Mouse (Mus musculus) G1E-ER4 (cell line): ENCODE measurements around the gene Zpbp. TPM values are rescaled to one million over a fixed set of nuclear protein-coding genes. Genes with fewer than 3 reads are reported as not detected.

Experiments
- GATA1 ChIP-seq: IDR thresholded peaks from one replicate; pipeline ENCODE4 v1.8.0; 2012; ENCODE audit warnings: low read length, inconsistent platforms
- polyA plus RNA-seq: library from polyadenylated mRNA; stranded (reverse); fragments of >175 nt; gene quantifications from 2 replicates; pipeline ENCODE4 v1.2.3, GENCODE M21; 2012

Gene Zpbp
- polyA plus RNA-seq: 0.21 and 0.53 TPM in 2 replicates

DNA sequence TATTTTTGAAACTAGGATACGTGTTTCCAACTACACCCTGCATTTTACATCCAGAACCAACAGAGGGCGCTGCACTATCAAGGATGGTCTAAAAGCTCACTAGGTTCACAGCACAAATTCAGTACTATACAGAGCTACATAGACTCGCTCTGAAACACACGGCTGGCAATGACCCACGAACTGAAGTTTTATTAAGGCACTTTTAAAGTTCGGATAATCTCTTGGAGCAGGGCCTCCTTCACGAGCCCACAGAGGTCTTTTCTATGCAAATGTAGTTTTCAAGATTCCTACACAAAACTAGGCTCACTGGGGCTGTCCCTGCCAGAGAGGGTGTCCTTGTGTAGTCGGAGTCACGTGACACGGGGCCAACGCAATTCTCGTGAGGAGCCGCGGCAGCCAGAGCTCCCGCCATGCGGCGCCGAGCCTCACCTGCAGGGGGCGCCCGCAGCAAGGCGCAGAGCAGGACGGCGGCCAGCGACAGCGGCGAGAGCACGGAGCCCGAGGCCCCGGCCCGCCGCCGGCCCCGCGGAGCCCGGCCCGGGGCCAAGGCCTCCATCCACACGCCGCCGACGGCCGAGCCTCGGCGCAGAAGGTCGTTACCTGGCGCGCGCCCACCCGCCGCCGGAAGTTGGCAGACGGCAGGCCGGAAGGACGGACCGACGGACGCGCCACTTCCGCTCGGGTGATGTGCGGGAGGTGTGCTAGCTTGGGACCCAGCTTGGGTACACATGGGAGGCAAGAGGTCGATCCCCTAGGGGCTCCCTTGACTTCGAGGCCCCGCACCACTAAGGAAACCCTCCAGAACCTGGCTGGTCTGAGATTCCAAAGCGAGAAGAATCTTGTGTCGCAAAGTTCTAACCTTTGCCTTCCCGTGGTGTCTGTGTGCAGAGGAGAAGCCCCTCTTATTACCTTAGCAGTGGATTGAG, at the start of gene Zpbp, which contains the start of gene Spata48:
TSS of gene Zpbp (minus strand) at position 774 of the 926 bp plus-strand sequence.
TSS of gene Spata48 (plus strand) at position 460 of the 926 bp plus-strand sequence.
- no peak for TF ChIP-seq GATA1

DNA sequence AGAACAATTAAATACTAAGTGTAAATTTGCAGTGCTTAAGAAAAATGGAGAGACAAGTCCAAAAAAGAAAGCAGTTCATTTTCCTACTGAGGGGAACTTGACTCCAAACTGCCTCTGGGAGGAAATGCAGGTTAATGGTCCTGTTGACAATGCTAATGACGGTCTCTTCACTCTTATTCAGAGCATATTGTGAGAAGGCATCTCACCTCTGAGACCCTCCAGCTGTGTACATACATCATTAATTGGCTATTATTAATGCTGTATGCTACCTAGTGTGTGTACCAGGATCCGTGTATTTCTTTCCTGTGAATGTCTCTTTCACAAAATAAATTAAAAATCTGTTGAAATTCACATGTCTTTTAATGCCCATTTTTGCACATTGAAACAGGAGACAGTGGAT, 47.2 kb upstream of the Zpbp start:
- no peak for TF ChIP-seq GATA1

GRCm38 (mm10) chr11:11506187-11506586, 44.0 kb upstream of the Zpbp start:
- no peak for TF ChIP-seq GATA1

DNA sequence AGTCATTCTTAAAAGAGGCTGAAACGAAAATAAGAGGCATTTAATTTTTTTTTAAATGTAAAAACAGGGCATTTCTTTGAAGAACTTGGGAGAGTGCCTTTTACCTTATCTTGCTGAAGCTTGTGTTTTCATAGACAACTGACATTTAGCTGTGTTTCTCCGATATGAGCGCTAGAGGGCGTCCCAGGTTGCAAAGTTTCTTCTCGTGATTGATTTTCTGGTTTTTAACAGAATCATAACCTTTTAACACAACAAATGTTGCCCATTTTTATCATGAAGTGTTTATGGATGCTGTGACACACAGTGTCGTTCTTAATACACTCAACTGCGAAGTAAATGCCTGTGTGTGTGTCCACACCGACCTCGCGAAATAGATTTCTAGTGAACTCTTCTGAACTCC, 37.7 kb upstream of the Zpbp start:
- TF ChIP-seq GATA1: no peak

- TF ChIP-seq GATA1: no peak
Observed at GRCm38 (mm10) chr11:11495697-11496096, 33.5 kb upstream of the Zpbp start.

DNA sequence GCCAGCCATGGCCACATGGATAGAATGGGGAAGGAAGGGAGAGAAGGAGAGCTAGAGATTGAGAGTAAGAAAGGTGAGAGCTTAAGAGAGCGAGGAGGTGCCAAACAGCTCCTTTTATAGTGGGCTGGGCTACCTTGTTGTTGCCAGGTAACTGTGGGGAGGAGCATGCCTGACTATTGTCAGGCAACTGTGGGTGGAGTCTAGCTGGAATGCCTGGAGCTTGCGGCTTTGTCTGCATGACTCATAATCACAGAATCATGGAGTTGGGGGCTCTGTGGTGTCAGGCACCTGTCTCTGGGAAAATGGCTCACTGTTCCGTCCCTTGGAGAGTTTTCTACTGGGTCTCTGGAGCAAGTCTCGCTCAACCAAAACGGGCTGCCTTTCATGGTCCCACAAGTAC, 29.8 kb upstream of the Zpbp start:
- no peak for TF ChIP-seq GATA1

GRCm38 (mm10) chr11:11484378-11484777, 22.2 kb upstream of the Zpbp start:
- no peak for TF ChIP-seq GATA1

- TF ChIP-seq GATA1: peak; percentile 61
Observed at GRCm38 (mm10) chr11:11468924-11469323, 6.7 kb upstream of the Zpbp start.

DNA sequence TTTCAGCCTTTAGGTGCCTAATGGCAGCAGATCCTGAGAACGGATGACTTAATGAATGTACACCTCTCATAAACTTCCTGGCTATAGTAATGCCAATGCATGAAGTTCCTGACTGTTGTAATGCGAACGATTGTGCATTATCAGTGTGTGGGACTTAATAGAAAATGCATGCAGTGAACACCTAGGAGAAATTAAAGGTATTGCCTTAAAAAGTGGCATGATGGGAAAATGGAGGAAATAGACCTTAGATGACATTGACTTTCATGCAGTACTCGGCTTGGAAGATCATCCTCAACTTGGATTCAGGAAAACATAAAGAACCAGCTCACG, 318 bp upstream of the Zpbp start:
- TF ChIP-seq GATA1: no peak

DNA sequence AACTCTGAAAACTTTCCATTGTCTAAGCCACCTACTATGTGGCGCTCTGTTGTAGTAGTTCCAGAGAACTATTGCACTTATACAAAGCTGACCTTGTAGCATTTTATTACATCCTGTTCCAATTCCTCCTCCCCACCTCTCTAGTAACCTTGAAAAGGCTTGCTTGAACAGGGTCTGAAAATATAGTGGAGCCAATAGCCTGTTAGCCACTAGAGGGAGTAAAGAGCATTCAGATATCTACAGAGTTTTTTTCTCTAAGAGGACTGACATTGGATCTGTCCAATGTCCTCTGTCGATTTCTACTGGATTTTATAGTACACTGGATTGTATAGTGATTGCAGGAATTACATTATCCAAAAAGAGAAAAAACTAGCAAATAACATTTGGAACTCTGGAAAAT, 7.2 kb downstream of the Zpbp start:
- TF ChIP-seq GATA1: no peak

DNA sequence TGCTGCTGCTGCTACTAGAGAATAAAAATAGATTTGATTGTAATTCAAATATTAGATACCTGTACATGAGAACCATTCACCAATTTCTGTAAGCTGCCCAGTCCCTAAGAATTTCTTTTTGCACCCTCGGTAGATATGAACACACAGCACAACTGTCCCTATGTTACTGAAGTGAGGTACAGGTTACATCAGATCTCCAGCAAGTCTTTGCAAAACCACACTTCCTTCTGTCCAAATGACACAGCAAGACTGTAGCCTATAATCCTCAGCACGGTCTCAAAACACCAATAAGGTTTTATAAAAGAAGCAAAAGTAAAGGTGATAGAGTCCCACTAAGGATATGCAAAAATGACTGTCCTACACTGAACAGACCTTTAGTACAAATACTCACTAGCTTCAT, 44.9 kb downstream of the Zpbp start:
- TF ChIP-seq GATA1: no peak

- TF ChIP-seq GATA1: no peak
Observed at GRCm38 (mm10) chr11:11414188-11414587, 48.0 kb downstream of the Zpbp start.

DNA sequence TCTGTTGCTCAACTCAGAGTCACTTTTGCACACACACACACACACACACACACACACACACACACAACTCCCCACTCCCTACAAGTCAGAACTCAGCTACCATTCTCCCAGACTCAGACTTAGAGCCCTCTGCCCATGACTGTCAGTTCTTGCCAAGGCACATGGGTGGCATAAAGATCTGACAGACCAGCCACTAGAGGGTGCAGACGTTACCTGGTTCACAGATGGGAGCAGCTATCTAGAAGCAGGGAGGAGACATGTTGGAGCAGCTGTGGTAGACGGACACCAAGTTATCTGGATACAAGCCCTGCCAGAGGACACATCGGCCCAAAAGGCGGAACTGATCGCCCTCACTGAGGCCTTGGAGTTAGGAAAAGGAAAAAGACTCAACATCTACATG, 67.5 kb downstream of the Zpbp start:
- no peak for TF ChIP-seq GATA1

GRCm38 (mm10) chr11:11393164-11393563, 69.0 kb downstream of the Zpbp start:
- no peak for TF ChIP-seq GATA1

DNA sequence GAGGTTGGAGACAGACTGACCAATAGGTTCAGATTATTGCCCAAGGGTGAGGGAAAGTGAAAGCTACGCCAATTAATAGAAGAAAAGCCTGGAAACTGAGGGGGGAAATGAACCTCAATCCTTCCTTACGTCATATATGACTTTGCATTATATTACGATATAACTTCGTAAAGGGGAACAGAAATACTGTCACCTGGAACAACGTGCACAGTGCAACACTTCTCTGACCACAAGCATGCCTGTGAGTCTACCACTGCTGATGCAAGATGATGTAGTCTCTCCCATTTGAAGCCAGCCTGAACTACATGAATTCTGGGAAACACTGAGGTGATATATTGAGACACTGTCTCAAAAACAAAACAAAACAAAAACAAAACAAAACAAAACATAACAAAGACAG, 90.9 kb downstream of the Zpbp start:
- no peak for TF ChIP-seq GATA1

DNA sequence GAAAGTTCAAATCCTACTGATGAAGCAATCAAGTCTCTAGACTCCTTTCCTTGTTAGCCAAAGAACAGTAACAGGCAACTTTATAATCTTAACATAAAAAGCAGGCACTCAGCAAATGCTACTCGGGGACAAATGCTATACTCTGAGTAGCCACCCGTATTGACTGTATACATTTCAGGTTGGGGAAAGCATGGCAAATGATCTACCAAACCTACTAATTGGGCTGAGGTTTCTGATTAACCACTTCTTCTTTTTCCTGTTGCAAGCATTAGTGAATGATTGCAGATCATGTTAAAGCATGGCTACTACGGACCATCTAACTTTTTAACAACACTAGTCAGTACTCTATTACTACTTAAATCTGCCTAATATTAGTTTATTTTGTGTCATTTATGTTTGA, 178.7 kb downstream of the Zpbp start:
- TF ChIP-seq GATA1: no peak

GRCm38 (mm10) chr11:11280128-11280527, 182.1 kb downstream of the Zpbp start:
- no peak for TF ChIP-seq GATA1
